Mouse (Mus musculus) heart, embryonic 14.5 days (tissue): Measurements from ENCODE around the gene Zeb2. TPM values are rescaled to one million over a fixed set of nuclear protein-coding genes. Genes with fewer than 3 reads are reported as not detected.

ENCODE experiments used
- ATAC-seq: fragments of 200-750 bp; cut with Nextera tagmentation; 2 replicates; pipeline ENCODE4 v1.8.0; 2017; ENCODE audit warnings: low read depth, moderate TSS enrichment; ENCODE audit not compliant: insufficient number of reproducible peaks, insufficient read depth, low FRiP score
- H3K27ac ChIP-seq, 2 experiments: fragments of 200-500 bp in 1 of 2; fragments of 300-500 bp in 1 of 2; sonication (generic) in 1 of 2; replicated peaks in 1 of 2; 2 replicates each; pipeline ENCODE4 v1.5.1; 2012 to 2014; ENCODE audit warnings: low read depth in 2 of 2, low read length in 2 of 2, control low read depth in 1 of 2, mild to moderate bottlenecking in 1 of 2, mixed read lengths in 1 of 2; ENCODE audit not compliant: control insufficient read depth in 1 of 2, insufficient read depth in 1 of 2
- H3K27me3 ChIP-seq: fragments of 300-500 bp; sonication (generic); 2 replicates; pipeline ENCODE4 v1.6.1; 2014; ENCODE audit warnings: mild to moderate bottlenecking, low read length, control low read depth; ENCODE audit not compliant: control insufficient read depth, insufficient read depth
- H3K36me3 ChIP-seq: fragments of 300-500 bp; sonication (generic); 2 replicates; pipeline ENCODE4 v1.6.1; 2014; ENCODE audit warnings: mild to moderate bottlenecking, control low read depth, low read length, mixed read lengths; ENCODE audit not compliant: control insufficient read depth, insufficient read depth
- H3K4me1 ChIP-seq, 2 experiments: fragments of 200-500 bp in 1 of 2; fragments of 300-500 bp in 1 of 2; sonication (generic) in 1 of 2; 2 replicates each; pipeline ENCODE4 v1.6.1; 2012 to 2014; ENCODE audit warnings: low read length in 2 of 2, control low read depth in 1 of 2, mixed read lengths in 1 of 2; ENCODE audit not compliant: control insufficient read depth in 2 of 2, insufficient read depth in 2 of 2
- H3K4me2 ChIP-seq: fragments of 300-500 bp; sonication (generic); 2 replicates; pipeline ENCODE4 v1.6.1; 2014; ENCODE audit warnings: mild to moderate bottlenecking, low read length
- H3K4me3 ChIP-seq, 2 experiments: fragments of 200-500 bp in 1 of 2; fragments of 300-500 bp in 1 of 2; sonication (generic) in 1 of 2; 2 replicates each; pipeline ENCODE4 v1.5.1; 2012 to 2014; ENCODE audit warnings: low read length in 2 of 2, mild to moderate bottlenecking in 2 of 2, control low read depth in 1 of 2, low read depth in 1 of 2, moderate library complexity in 1 of 2; ENCODE audit not compliant: control insufficient read depth in 1 of 2, insufficient read depth in 1 of 2
- H3K9ac ChIP-seq: fragments of 300-500 bp; sonication (generic); 2 replicates; pipeline ENCODE4 v1.6.1; 2014; ENCODE audit warnings: mild to moderate bottlenecking, low read length
- H3K9me3 ChIP-seq: fragments of 300-500 bp; sonication (generic); 2 replicates; pipeline ENCODE4 v1.6.1; 2016; ENCODE audit warnings: low read length, control low read depth; ENCODE audit not compliant: control insufficient read depth
- WGBS: fragments of 180-500 bp; shearing (Covaris S2); extraction: QIAGEN DNeasy Blood & Tissue Kit; methylation state at CpG from one replicate; pipeline ENCODE4 v1.1.7; 2014; 5-methylcytosine and 5-hydroxymethylcytosine counted together
- polyA plus RNA-seq: library from polyadenylated mRNA; unstranded; fragments of >200 nt; fragmentation: Nextera tagmentation; extraction: Ambion mirVana; gene quantifications from 2 replicates; pipeline ENCODE4 v1.2.1, GENCODE M21; 2014

Zeb2 gene
- polyA plus RNA-seq, 1 experiment from 2014 or later, result 22.0 TPM

DNA sequence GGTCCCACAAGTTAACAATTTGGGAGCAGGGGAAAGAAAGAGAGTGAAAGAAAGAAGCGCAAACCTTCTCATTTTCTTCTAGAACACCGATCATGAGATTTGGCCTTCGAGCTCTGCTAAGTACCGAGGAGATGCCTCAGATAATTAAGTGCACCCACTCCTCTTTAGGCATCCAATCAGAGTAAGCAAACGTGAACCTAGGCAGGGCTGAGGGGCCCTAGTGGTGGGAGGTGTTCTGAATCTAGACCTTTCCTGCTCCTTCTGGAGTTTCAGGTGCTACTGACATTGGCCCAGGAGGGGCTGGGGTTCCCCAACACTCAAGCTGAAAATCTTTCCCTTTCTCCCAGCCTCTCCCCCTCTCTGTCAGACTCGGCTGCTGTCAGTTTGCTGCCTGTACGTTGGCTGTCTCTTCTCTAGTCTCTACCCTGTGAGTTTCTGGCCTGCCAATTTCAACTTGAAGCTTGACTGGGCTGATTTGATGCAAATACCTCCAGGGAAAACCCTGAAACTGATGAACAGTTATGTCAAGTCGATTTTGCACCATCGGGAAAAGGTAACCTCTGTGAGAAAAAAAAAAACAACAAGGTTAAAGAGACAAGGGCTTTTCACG, 20.5 kb downstream of the Zeb2 start:
- H3K4me1 ChIP-seq, result peaks cover 22 to 54% of the 10 kb centered on the region in 2 experiments
- no peaks in the 10 kb centered on the region for H3K27me3 ChIP-seq
- H3K36me3 ChIP-seq, result peaks cover 12% of the 10 kb centered on the region; the same call in 1 of the 2 replicates
- H3K4me3 ChIP-seq, result no peak overlapping the region
- peak overlapping the region; percentile 20 for H3K4me2 ChIP-seq
- 0 out of 4 replicates have a peak overlapping the region, but pooled peaks have one; percentile 14 to 48 for H3K27ac ChIP-seq
- no peaks in the 10 kb centered on the region for H3K9me3 ChIP-seq
- peak overlapping the region; percentile 7 for H3K9ac ChIP-seq
- no peak for ATAC-seq
- WGBS, result 32% methylated on average over 10 of the region's 10 CpGs

- WGBS, result 47% methylated on average over 9 of the region's 9 CpGs
- H3K4me1 ChIP-seq, result peaks cover 19 to 45% of the 10 kb centered on the region in 2 experiments
- ATAC-seq, result no peak
- H3K4me3 ChIP-seq, result no peak overlapping the region
- H3K9me3 ChIP-seq, result no peaks in the 10 kb centered on the region
- H3K9ac ChIP-seq, result no peak overlapping the region
- no peaks in the 10 kb centered on the region for H3K27me3 ChIP-seq
- no peak overlapping the region for H3K4me2 ChIP-seq
- peaks cover 12% of the 10 kb centered on the region; the same call in 1 of the 2 replicates for H3K36me3 ChIP-seq
- H3K27ac ChIP-seq, result no peak overlapping the region
These were observed 21.4 kb downstream of the Zeb2 start for GRCm38 (mm10) chr2:45095825-45096224.

- H3K9me3 ChIP-seq, result no peaks in the 10 kb centered on the region
- peaks cover 20% of the 10 kb centered on the region for H3K36me3 ChIP-seq
- WGBS, result 42% methylated on average over 2 of the region's 2 CpGs
- no peak overlapping the region for H3K4me3 ChIP-seq
- H3K4me2 ChIP-seq, result no peak overlapping the region
- H3K27me3 ChIP-seq, result no peaks in the 10 kb centered on the region
- H3K9ac ChIP-seq, result no peak overlapping the region
- H3K27ac ChIP-seq, result no peak overlapping the region
- no peak for ATAC-seq
- peaks cover 13 to 35% of the 10 kb centered on the region in 2 experiments for H3K4me1 ChIP-seq
These were observed 22.7 kb downstream of the Zeb2 start for GRCm38 (mm10) chr2:45094371-45094967.

DNA sequence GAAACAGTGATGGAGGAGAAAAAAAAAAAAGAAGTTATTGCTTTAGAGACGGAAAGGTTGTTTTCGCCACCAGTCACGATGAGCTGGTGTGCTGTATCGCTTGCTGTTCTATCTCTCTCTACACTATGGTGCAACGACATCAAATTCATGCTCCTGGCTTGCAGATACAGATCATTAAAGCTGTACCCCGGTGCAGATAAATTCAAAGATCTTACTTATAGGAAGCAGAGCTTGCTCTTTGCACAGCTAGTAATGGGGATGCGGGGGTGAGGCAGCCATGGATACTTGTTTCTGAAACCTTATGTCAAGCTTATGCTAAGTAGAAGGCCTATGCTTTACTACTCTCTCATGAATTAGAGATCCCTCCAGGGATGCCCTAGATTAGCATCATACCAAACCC, 23.7 kb downstream of the Zeb2 start:
- WGBS, result 90% methylated on average over 7 of the region's 7 CpGs
- no peak for ATAC-seq
- no peaks in the 10 kb centered on the region for H3K27me3 ChIP-seq
- H3K9me3 ChIP-seq, result no peaks in the 10 kb centered on the region
- no peak overlapping the region for H3K27ac ChIP-seq
- no peak overlapping the region for H3K9ac ChIP-seq
- peaks cover 19 to 38% of the 10 kb centered on the region in 2 experiments for H3K4me1 ChIP-seq
- H3K4me2 ChIP-seq, result no peak overlapping the region
- H3K4me3 ChIP-seq, result no peak overlapping the region
- peaks cover 21% of the 10 kb centered on the region for H3K36me3 ChIP-seq

DNA sequence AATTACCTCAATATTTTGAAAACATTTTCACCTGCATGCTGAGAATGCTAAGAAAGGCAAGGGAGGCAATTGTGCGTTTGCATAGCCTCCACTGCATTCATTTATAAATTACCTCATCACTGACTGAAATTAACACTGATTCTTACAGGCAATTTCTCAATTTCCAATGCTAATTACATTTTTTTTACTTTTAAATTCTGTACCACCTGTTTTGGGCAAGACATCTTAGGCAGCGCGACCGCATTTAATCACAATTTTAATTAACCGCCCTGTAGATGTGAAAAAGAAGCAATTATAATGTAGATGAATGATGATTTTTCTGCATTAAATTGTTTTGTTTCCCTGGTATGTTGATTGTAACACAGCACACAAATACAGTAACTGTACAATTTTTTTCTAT, 24.5 kb downstream of the Zeb2 start:
- 94% methylated on average over 5 of the region's 5 CpGs for WGBS
- H3K4me3 ChIP-seq, result no peak overlapping the region
- H3K4me1 ChIP-seq, result peaks cover 16 to 40% of the 10 kb centered on the region in 2 experiments
- no peak for ATAC-seq
- no peaks in the 10 kb centered on the region for H3K9me3 ChIP-seq
- no peak overlapping the region for H3K27ac ChIP-seq
- no peak overlapping the region for H3K4me2 ChIP-seq
- no peaks in the 10 kb centered on the region for H3K27me3 ChIP-seq
- no peak overlapping the region for H3K9ac ChIP-seq
- peaks cover 21% of the 10 kb centered on the region for H3K36me3 ChIP-seq

- no peak for ATAC-seq
- WGBS, result 91% methylated on average over 8 of the region's 8 CpGs
- H3K4me1 ChIP-seq, result peaks cover 7 to 38% of the 10 kb centered on the region in 2 experiments
These were observed 26.5 kb downstream of the Zeb2 start for GRCm38 (mm10) chr2:45090529-45091297.

GRCm38 (mm10) chr2:45089251-45089530, 28.0 kb downstream of the Zeb2 start:
- WGBS, result 42% methylated on average over 3 of the region's 3 CpGs

More at GRCm38 (mm10) chr2:45090529-45091297, 26.5 kb downstream of the Zeb2 start:
- no peaks in the 10 kb centered on the region for H3K27me3 ChIP-seq
- no peaks in the 10 kb centered on the region for H3K9me3 ChIP-seq
- no peak overlapping the region for H3K4me3 ChIP-seq
- no peak overlapping the region for H3K4me2 ChIP-seq
- H3K36me3 ChIP-seq, result peaks cover 21% of the 10 kb centered on the region
- H3K9ac ChIP-seq, result no peak overlapping the region
- no peak overlapping the region for H3K27ac ChIP-seq

More at GRCm38 (mm10) chr2:45089251-45089530, 28.0 kb downstream of the Zeb2 start:
- no peak for ATAC-seq
- Histone ChIP-seq H3K9ac (no peak overlapping the region), H3K9me3 (no peaks in the 10 kb centered on the region), H3K27me3 (no peaks in the 10 kb centered on the region), H3K4me3 (no peak overlapping the region), H3K4me2 (no peak overlapping the region), H3K4me1 (peaks cover 7 to 30% of the 10 kb centered on the region in 2 experiments), H3K36me3 (peaks cover 21% of the 10 kb centered on the region), H3K27ac (peak overlapping the region in 1 of 2 experiments; percentile 44; a peak in 2 of 4 replicates)
